Mouse (Mus musculus) granulocyte monocyte progenitor cell, adult 5-6 weeks (primary cell): Measurements from ENCODE around the gene Tfap2a. TPM values are rescaled to one million over a fixed set of nuclear protein-coding genes. Genes with fewer than 3 reads are reported as not detected.

Experiments
- ATAC-seq: replicated peaks from 2 replicates; pipeline ENCODE4 v1.8.0; 2016; ENCODE audit warnings: mild to moderate bottlenecking, moderate TSS enrichment, inconsistent platforms; ENCODE audit not compliant: poor library complexity, severe bottlenecking
- total RNA-seq, 2 experiments: library from RNA; stranded (forward) in 1 of 2; stranded (reverse) in 1 of 2; fragments of 200-712, 200-1000 nt in 1 of 2; fragments of >200 nt in 1 of 2; fragmentation: Nextera tagmentation in 1 of 2; gene quantifications; 2 replicates each; pipeline ENCODE4 v1.2.3; 2014 to 2017

Gene Tfap2a
- total RNA-seq, 2 experiments from 2014 or later, result not detected

DNA sequence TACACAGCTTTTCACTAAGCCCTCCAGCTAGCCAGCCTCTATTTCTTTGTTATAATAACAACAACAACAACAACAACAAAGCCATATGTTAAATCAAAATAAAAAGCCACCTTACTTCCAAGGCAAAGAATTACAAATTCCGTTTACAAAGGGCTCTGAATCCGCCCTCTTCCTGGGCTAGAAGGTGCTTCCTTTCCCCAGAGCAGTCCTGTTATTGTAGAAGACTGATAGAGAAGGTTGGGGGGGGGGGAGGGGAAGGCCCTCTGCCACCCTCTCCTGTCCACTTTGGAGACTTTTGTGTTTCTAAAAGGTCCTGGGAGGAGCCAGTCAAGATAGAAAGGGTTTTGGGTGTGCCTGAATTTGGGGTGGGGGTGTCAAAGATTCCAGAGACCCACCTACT, 23.6 kb downstream of the Tfap2a start:
- no peak for ATAC-seq

DNA sequence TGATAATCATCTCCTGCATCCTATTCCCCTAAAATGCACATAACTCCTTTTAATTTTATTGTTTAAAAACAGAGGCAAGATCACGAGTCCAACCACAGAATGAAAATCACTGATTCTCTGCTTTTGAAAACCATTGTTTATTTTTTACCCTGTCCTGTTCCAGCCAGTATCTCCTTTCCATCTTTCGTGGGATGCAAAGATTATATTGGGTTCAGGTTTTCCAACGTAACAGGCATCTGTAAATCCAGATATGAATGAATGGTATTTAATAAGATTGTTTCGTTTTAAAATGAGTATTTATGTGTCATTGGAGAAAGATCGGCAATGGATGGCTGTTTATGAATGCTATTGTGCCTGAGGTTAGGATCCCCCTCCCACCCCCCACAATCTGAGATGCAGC, 24.5 kb downstream of the Tfap2a start:
- no peak for ATAC-seq

DNA sequence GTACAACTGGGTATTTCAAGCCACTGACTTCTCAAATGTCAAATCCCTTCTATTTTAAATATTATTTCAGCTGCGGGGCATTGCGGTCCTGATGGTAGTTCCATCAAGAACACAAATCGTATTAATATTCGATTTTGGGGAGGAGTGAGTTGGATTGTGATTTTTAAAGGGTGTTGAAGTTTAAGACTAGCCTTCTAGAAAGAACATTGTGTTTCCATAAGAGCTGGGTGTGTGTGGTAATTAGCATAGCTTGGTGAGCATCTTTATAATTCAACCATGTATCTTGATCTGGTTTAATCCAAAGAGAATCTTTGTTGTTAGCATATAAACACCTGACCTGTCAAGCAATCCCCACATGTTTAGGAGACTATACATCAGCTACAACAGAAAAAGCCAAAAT, 24.9 kb downstream of the Tfap2a start:
- no peak for ATAC-seq

DNA sequence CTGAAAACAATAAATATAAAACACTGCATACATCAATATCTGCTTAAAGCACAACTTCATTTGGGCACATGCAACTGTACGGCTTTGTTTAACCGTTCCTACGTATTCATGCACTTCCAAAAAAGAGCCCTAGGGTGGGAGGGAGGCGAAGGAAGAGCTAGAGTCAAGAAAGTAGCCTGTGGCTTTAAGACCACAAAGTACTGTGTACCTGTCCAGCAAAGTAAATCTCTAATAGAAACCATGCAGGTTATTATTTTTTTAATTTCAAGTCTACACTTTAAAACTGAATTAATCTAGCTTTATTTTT, 25.7 kb downstream of the Tfap2a start:
- no peak for ATAC-seq

DNA sequence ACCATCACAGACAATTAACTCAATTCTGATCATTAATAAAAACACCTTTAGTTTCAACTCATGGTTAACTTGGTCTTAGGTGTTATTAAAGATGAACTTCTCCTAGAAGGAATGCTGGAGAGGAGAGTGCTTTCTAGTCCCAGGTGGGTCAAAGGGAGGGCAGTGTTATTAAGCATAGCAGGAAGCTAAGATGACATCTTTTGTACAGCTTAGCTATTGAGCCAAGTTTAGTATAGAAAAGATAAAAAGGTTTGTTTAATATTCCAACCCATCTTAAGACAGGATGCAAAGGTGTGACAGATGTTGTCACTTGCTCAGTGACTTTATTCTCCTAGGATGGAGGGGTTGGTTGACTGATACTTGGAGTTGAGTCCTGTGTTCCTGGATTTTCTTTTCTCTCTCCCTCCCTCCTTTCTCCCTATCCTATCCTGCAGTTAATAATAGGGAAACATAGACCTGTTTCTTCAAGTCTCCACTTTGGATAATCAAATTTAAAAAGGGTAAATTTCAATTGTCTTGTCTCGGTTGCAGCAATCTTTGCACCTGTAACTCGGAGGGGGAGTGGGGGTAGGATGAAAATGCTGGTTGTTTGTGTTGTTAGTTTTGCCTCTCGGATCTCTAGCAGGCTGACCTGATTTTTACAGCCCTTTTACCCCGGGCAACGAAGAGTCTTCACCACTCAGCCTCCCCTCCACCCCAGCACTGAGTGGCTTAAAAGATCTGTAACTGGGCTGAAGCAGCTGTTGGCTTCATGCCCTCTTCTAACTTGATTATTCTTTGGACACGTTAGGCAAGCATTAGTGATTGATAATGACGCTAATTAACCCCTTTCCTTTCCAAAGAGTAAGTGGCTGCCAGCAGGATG, 26.3 kb downstream of the Tfap2a start:
- ATAC-seq, result no peak

DNA sequence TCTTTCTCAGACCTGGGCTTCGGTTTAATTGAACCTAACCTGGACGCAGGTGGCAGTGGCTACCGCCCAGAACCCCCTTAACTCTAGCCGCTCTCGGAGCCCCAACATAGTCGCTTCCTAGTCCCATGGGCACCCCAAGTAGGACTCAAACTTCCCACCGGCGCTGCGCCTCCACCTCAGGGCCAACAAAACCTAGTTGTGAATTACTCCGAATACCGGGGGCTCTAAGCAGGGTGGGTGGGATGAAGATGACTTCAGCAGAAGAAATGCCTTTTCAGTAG, 28.2 kb downstream of the Tfap2a start:
- ATAC-seq, result no peak

DNA sequence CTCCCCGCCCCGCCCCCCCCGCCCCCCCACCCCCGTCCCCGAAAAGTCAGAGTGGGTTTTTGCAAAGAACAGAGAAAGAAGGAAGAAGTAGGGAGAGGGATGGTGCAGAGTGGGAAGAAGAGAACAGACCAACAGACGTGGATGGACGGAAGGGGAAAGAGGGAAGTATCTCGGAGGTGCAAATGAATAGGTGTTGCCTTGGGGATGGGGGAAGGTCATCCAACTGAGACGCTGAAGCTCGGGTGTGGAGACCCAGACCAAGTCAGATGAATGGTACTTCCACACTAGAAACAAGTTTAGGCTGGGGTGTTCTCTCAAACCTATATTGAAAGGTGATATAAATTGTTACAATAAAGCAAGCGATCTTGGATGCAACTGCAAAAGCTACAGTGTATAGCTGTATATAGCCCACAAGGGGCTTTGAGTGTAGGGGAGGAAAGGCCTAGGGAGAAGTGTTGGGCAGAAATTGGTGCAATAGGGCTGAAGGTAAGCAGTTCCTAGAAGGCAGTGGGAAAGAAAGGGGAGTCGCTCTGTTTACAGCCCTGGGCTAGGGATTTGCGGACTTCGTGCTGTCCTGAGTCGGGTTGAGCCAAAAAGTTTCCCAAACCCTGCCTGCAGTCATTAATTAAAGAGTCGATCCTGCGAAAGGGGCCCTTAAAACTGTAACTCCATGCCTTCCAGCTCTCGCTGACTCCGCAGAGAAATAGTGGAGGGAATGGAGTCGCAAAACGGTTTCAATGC, 28.7 kb downstream of the Tfap2a start:
- no peak for ATAC-seq

DNA sequence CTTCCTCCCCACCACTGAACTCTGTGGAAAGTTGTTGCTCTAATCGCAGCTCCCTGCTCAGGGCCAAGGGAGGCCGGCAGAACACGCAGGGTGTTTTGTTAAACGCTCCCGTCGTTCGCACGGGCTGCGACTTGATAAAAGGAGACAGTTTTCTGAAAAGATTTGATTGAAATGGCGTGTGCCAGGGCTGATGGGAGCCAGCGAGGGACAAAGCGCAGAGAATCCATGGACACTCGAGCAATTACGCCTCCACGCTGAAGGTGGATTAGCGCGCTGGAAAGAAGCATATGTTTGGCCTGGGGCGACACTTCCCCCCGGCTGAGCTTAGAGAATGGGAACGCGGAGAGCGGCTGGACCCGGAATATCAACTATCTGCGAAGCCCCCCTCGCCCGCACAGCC, 29.3 kb downstream of the Tfap2a start:
- ATAC-seq, result no peak

DNA sequence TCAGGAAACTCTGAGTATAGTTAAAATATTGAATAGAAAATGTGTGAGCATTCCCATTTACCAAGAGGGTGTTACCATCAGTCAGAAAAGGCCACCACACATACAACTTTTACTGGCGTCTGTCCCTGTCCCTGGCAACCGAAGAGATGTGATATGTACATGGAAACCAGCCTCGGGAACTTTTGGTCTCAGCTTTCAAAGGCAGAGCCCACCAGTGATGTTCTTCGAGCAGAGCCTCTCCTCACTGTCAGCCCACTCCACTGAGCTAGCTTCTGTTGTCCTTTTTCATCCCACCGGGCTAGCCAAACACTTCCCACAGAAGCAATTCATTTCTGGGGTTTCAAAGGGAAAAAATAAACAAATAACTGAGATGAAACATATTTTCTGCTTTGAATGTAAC, 29.9 kb downstream of the Tfap2a start:
- ATAC-seq, result no peak

DNA sequence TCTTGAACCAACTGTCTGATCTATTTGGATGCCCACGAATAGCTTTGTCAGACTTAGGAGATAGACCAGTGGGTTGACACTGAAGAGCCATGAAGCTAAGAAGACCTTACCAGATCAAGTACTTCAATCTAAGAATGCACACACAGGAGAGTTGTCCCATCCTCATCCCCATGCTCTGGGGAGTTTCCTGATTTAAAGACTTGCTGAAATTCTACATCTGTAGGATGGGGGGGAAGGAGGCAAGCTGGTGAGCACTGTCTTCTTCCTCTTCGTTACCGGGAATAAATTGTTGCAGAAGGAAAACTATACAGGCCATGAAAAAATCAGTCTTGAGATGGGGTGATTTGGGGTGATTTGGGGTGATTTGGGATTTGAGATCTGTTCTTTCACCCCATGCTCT, 30.5 kb downstream of the Tfap2a start:
- ATAC-seq, result no peak

DNA sequence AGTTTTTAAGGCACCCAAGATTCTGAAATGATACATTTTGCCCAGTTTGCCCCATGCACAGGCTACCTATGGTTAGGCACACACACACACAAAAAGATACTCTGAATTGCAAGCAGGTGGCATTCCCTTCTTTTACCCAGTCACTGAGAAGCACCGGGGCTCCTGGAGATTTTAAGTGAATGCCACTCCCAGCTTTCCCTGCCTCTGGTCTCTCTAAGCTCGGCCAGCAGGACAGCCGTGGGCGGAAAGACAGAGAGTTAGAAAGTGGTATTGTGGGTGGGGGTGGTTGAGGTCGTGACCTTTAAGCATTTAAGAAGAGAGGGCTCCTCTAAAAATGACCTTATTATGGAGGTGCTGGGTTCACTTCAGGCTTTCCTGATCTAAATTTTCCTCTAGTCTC, 31.6 kb downstream of the Tfap2a start:
- ATAC-seq, result no peak

DNA sequence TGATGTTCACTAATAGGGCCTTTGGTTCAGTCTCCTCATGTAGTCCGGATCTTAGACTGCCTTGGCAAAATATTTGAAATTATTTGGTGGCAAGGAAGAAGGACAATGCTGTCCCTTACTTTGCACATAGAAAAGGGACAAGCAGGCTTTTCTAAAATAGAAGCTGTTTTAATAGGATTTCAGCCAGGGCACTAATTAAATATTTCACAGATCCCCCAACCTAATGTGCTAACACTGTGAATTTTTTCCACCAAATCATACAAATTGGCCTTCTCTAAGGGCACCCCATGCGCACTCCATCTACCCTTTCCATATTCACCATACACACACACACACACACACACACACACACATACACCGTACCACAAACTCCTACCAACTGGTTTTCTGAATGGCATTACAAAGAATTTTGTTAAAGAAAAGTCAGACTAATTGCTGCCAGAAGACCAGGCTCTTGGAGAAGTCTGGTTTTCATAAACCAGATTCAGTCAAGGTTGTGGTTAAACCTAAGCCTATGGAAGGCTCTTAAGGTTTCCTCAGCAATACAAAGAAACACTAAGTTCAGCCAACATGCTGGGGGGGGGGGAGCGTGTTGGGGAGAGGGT, 32.3 kb downstream of the Tfap2a start:
- no peak for ATAC-seq

DNA sequence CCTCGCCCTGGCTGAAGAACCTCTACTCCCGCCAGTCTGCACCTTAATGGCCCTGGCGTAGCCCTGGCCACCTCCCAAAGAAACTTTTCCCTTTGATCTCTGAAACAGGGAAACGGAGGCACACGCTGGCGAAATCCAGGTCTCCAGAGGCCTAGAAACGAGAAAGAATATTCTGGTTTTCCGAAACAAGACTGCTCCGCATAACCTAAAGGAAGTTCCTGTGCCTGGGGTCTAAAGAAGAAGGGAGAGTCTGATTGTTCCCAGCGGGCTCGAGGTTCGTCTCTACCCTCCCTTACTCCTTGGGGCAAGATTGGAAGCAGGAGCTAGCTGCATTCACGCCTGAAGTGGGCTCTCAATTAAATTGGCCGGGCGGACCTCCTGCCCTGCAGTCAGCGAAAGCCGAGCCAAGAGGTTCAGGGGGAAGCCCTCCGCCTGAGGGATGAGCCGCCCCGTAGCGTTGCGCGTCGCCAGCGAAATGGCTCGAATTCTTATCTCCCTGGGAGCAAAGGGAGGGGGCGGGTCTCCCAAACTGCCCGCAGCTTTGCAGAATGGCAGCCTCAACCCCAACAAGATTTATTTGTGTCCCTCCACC, 33.2 kb downstream of the Tfap2a start:
- no peak for ATAC-seq

DNA sequence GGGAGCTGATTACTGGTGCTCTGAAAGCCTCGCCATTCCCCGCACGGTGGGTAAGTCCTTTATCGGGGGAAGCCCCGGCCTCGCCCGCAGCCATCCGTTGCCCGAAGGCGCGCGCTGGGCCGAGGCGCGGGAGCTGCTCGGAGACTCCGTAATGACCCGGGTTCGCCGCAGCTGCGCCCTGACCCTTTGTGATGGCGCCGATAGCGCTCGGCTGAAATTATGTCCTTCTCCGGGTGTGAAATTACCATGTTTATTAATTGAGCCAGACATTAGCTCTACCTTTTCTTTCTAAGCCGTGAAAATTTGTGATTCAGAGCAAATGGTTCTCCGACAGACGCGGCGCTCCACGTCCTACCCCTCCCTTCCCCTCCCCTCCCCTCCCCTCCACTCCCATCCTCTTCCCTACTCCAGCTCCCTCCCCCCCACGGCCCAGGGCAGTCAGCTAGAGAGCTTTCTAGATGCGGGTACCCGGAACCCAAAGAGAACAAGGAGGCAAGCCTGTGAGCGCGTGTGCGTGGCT, 34.1 kb downstream of the Tfap2a start:
- ATAC-seq, result no peak

DNA sequence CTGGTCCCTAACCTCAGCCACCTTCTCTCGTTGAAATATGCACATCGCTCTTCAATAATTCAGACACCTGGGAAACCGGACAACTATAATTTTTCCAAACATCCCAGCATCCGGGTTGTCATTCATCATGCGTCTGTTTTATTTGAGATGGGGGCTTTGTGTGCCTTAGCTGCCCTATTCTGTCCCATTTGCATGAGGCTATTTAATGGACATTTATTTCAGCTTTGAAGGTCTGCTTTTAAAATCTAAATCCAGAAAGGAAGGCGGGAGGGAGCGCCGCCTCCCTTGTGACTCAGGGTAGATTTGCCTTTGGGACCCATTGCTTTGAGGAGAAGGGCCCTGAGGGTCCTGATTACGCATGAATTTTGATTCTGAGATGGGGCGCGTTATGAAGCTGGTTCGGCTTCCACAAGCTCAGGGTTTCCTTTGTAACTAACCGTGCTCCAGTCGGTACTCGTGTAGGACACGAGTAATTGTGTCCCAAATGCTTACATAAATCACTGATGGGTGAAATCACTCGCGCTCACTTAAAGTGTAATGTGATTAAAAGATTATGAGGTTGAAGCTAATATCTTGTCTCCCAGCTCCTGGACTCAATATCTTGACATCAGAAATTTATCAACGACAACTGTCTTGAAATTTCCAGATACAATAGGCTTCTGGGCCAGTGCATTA, 34.9 kb downstream of the Tfap2a start:
- ATAC-seq, result no peak

DNA sequence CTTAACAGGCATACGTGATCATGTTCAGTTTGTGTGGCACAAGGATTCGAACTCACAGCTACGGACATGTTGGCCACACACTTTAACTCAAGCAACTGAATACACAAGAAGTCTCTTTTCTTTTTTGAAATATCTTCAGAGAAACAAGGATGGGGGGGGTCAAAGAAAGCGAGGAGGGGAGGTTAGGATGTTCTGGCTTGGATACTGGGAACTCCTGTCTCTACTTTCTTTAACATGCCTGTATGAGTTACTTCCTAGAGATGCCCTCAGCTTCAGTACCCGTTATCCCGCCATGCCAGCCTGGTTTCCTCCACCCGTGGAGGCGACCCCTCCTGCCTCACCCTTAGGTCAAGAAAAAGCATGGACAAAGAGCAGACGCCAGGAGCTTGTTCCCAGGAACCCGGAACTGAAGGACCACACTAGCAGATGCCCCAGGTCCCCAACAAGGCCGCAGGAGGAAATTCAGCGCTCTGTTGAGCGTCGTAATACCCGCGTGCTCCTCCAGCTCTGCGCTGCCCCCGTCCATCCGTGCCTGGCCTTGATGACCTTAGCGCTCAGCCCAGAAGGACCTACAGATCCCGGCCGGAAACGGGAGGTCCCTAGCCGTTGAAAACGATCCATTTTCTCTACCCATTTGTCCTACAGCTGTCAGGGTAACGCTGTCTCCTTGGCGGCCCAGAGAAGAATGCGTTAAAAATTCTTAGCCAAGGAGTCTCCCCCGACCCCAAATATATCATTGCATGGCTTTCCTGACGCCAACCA, 35.6 kb downstream of the Tfap2a start:
- ATAC-seq, result no peak

DNA sequence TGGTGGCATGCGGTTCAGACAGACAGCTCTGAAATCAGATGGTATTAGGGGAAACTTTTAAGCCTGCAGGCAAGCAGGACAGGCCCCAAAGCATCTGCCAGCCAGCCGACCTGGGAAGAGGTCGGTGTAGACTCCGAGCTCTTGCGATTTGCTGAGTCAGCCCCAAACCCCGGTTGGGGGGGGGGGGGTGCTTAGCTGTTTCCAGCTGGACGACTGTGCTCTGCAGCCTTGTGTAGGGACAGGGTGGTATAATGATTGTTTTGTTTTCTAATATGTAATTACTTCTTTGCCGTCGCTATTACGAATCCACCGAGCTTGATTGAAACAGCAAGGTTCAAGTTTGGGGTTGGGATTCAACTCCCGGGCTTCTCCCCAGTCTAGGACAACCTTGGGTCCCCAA, 36.5 kb downstream of the Tfap2a start:
- no peak for ATAC-seq

DNA sequence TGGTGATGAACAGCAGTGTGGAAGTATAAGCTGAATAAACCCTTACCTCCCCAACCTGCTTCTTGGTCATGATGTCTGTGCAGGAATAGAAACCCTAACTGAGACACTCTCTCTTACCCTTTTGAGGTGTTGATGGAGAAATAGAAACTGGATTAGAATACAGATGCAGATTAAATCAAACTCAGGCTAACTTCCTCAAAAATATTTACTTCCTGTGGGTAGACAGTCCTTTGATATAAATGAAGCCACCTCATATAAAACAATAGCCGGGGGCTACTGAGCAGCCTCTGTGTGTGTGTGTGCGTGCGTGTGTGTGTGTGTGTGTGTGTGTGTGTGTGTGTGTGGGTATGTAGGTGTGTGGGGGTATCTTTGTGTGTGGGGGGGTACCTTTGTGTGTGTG, 52.4 kb downstream of the Tfap2a start:
- no peak for ATAC-seq

DNA sequence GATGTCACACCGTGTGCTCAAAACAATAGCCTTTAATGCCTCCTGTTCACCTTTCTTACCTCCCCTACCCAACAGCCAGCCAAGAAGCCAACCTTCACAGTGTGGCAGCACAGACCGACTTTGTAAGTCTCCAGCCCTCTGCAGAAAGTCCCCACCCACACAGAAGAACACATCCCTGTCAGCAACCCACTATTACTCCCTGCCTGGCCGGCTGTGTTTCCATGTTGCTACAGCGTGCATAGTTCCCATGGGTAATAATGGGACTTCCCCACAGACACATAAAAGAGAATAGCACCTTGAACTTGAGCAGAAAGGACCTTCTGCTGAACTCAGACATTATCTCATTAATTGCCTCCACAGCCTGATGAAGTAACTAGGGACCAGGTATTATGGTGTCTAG, 61.4 kb downstream of the Tfap2a start:
- no peak for ATAC-seq
